Comparison of ENCODE assay signal across 1 mouse cellular context in genomic region chr10:120882347-120883068, GRCm38 (mm10).
A peak's percentile ranks its signal among the peaks of the same experiment; 100 is the strongest.
TF ChIP-seq lines count a peak whose summit lies in the region.

No protein-coding gene starts in this region.

TF ChIP-seq in CH12.LX, 34 proteins besides CTCF, POLR2A, EP300 and RAD21 (continued from another document):
- peak; percentile 24; the same call in 1 of the 2 replicates for TF ChIP-seq SIN3A (IDR thresholded peaks at IDR 0.05; ENCODE audit: low read length)
- no peak for TF ChIP-seq MAFK (IDR thresholded peaks at IDR 0.05; ENCODE audit: insufficient replicate concordance, low read length)
